Mouse (Mus musculus): ENCODE results near the gene Timm23.

DNA sequence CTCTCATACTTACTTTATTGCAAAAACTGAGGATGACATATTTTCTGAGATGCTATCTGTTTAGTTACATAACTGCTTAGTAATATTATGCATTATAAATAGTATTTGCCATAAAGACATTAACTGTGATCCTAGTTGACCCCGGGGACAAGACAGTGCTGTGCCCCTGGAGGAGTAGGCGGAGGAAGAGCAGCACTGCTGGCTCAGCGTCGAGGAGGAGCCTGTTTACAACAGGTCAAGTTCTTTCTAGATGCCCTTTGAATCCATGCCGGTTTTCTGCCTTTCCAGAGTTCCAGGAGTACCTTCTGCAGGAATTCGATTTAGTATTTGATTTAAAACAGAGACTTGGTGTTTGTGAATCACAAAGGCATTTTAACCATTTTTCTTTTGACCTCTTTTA lies 47.9 kb upstream of the Timm23 start:
- TF ChIP-seq CTCF (IDR thresholded peaks at IDR 0.05; ENCODE audit: borderline replicate concordance, extremely low read depth, insufficient read depth, insufficient read length), result no peak
- TF ChIP-seq POLR2A (IDR thresholded peaks at IDR 0.05; ENCODE audit: borderline replicate concordance, extremely low read depth, insufficient read depth, insufficient read length, poor library complexity, severe bottlenecking), result no peak

Data from brain, embryonic 14.5 days (tissue).